10 mouse cellular contexts compared by ENCODE assay signal in the genomic region with DNA sequence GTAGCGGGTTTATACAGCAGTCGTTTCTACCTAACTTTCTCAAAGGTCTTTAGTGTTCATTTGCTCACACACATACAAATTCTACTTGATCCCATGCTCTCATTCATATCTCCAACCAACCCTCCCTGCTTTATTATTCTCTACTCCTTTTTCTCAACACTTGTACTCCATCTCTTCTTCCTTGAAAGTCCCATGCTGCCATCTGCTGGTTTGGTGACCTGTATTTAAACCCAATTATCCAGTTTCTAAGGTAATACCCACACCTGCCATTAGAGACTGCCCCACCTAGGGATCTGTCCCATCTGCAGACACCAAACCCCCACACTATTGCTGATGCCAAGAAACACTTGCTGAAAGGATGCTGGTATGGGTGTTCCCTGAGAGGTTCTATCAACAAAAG.
DNase-seq lines count a peak whose midpoint lies in the region; ATAC-seq and TF ChIP-seq lines count a peak whose summit lies in the region.
"Had no signal": no experiment of that assay in that cellular context is flagged by ENCODE, and none has a peak within 500 bp of the region (broad histone marks: within the 10 kb centered on the region; RNA-seq: fewer than 3 reads in every experiment).

No protein-coding gene starts in this region.

- in situ Hi-C loops in CH12.LX (cut with MboI; ENCODE audit: low pct_ligation_motif_present, low pct_unique_long_range_greater_than_20kb, low sequenced_read_pairs) = loop anchor here (25.0 kb wide), 1 partner anchor 435 kb away; no protein-coding TSS in a partner anchor

- no peak for TF ChIP-seq EP300 in CH12.LX (IDR thresholded peaks at IDR 0.05; ENCODE audit: low read length)

- no peak overlapping the region for H3K4me3 ChIP-seq in CH12.LX (replicated peaks in 1 of 3; ENCODE audit: low read depth in 2 of 3, low read length in 2 of 3, poor library complexity in 1 of 3)
- no peak overlapping the region for H3K4me3 ChIP-seq in lung, embryonic 14.5 days (ENCODE audit: low read depth, low read length)
- H3K4me3 ChIP-seq: forebrain, embryonic 15.5 days; limb, embryonic 13.5 days had no signal

- no peaks in the 10 kb centered on the region for H3K36me3 ChIP-seq in CH12.LX (replicated peaks in 1 of 2; ENCODE audit: control insufficient read depth in 1 of 2, insufficient read depth in 1 of 2, low read length in 1 of 2)
- H3K36me3 ChIP-seq in lung, embryonic 14.5 days (ENCODE audit: insufficient read depth) = no peaks in the 10 kb centered on the region
- H3K36me3 ChIP-seq: forebrain, embryonic 15.5 days; limb, embryonic 13.5 days had no signal

- H3K4me1 ChIP-seq in CH12.LX (ENCODE audit: control insufficient read depth in 1 of 2, insufficient read depth in 2 of 2) = no peaks in the 10 kb centered on the region
- no peaks in the 10 kb centered on the region for H3K4me1 ChIP-seq in lung, embryonic 14.5 days (ENCODE audit: insufficient read depth)
- H3K4me1 ChIP-seq: forebrain, embryonic 15.5 days; limb, embryonic 13.5 days had no signal

- H3K4me2 ChIP-seq in CH12.LX (ENCODE audit: insufficient read depth, low read depth, poor library complexity, severe bottlenecking) = no peak overlapping the region
- H3K4me2 ChIP-seq in lung, embryonic 14.5 days = no peak overlapping the region
- H3K4me2 ChIP-seq: forebrain, embryonic 15.5 days; limb, embryonic 13.5 days had no signal

- TF ChIP-seq RAD21 in CH12.LX (IDR thresholded peaks at IDR 0.05; ENCODE audit: low read depth, low read length) = peak; percentile 48

- 82% methylated on average over 2 of the region's 2 CpGs for whole genome bisulfite sequencing in lung, embryonic 14.5 days

- TF ChIP-seq POLR2A in CH12.LX (IDR thresholded peaks at IDR 0.05; ENCODE audit: low read depth, low read length) = no peak

- TF ChIP-seq CTCF in CH12.LX (conservative IDR thresholded peaks at IDR 0.05 in 1 of 2, IDR thresholded peaks at IDR 0.05 in 1 of 2; ENCODE audit: low read depth in 2 of 2, low read length in 2 of 2) = peak; percentile 15 to 59; a peak in 2 of 4 replicates
- peak; percentile 24; the same call in 1 of the 2 replicates for TF ChIP-seq CTCF in lung, embryonic 14.5 days (IDR thresholded peaks at IDR 0.05; ENCODE audit: low read depth)

- dilution Hi-C loops in CH12.LX (cut with MboI; ENCODE audit: extremely low pct_ligation_motif_present, extremely low pct_unique_long_range_greater_than_20kb, low sequenced_read_pairs) = no loop called here

- no peak for ATAC-seq in lung, embryonic 14.5 days (ENCODE audit: insufficient read depth)
- ATAC-seq in erythroblast, adult 5-6 weeks (replicated peaks; ENCODE audit: low FRiP score, poor library complexity, severe bottlenecking) = no peak
- ATAC-seq: forebrain, embryonic 15.5 days had no signal

- H3K79me2 ChIP-seq in CH12.LX (replicated peaks; ENCODE audit: control insufficient read depth, extremely low read depth, insufficient read depth, poor library complexity, severe bottlenecking) = no peaks in the 10 kb centered on the region

- peak; percentile 0 to 23 for DNase-seq in kidney, adult 8-10 months
- no peak for DNase-seq in kidney, adult 11 months
- DNase-seq in CH12.LX (ENCODE audit: extremely low read depth) (peak; percentile 40), ES-CJ7 (ENCODE audit: low read depth, low spot score) (peak; percentile 65)
- DNase-seq in lung, embryonic 14.5 days = peak; percentile 29
- DNase-seq in yolk sac, embryonic 10.5 days (ENCODE audit: low spot score) = no peak

- H3K27me3 ChIP-seq in CH12.LX (replicated peaks) = no peaks in the 10 kb centered on the region
- H3K27me3 ChIP-seq in lung, embryonic 14.5 days (ENCODE audit: insufficient read depth, low read length) = no peaks in the 10 kb centered on the region
- H3K27me3 ChIP-seq: forebrain, embryonic 15.5 days; limb, embryonic 13.5 days had no signal

- no peak overlapping the region for H3K9ac ChIP-seq in CH12.LX (ENCODE audit: insufficient read depth, low read depth)
- no peak overlapping the region for H3K9ac ChIP-seq in lung, embryonic 14.5 days
- H3K9ac ChIP-seq: forebrain, embryonic 15.5 days; limb, embryonic 13.5 days had no signal

- H3K27ac ChIP-seq in CH12.LX (ENCODE audit: insufficient read depth, low read depth) = no peak overlapping the region
- H3K27ac ChIP-seq in lung, embryonic 14.5 days (ENCODE audit: low read depth) = no peak overlapping the region
- H3K27ac ChIP-seq: forebrain, embryonic 15.5 days; limb, embryonic 13.5 days; macrophage had no signal

- no peaks in the 10 kb centered on the region for H3K9me3 ChIP-seq in CH12.LX (replicated peaks; ENCODE audit: low read length)
- H3K9me3 ChIP-seq in lung, embryonic 14.5 days (ENCODE audit: low read depth, low read length) = no peaks in the 10 kb centered on the region
- H3K9me3 ChIP-seq: forebrain, embryonic 15.5 days had no signal

TF ChIP-seq in CH12.LX, 34 proteins besides CTCF, POLR2A, EP300 and RAD21:
- no peak for TF ChIP-seq USF1 (IDR thresholded peaks at IDR 0.05; ENCODE audit: low read depth, low read length)
- TF ChIP-seq SMC3 (IDR thresholded peaks at IDR 0.05; ENCODE audit: low read depth, low read length) = peak; percentile 60

Comparison
In these comparisons a context has a peak if more than half of its experiments do, and no peak if none do; other contexts are left out.
1. DNase-seq: peak in kidney, adult 8-10 months (2 of 2), CH12.LX (single experiment), ES-CJ7 (single experiment) and lung, embryonic 14.5 days (single experiment); none in kidney, adult 11 months (single experiment) and yolk sac, embryonic 10.5 days (single experiment).